Mouse (Mus musculus): Measurements from ENCODE around the gene Slc25a21.

DNA sequence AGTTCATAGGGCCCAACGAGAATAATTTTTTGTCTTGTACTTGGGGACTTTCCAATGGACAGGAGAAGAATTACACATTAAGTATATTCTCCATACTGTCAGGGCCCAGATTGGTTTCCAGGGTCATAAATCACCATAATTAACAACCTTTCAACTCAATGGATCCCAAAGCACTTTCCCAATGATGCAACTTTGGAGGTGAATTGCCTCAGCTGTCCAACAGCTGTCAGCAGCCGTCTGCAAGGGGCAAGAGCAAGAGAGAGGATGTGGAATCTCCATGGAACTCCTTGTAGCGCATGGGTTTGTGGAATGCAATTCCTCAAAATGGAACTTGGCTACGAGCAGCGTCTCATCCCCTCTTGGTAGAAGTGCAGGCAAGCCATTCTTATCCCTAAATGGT lies 302.3 kb downstream of the Slc25a21 start:
- no peak for TF ChIP-seq POLR2A (IDR thresholded peaks at IDR 0.05; ENCODE audit: low read depth, low read length)
- TF ChIP-seq CTCF (IDR thresholded peaks at IDR 0.05; ENCODE audit: extremely low read depth, insufficient read length, insufficient replicate concordance, low read depth, low read length), result no peak
